Mouse (Mus musculus): ENCODE measurements around the gene Epb41l2.

Epb41l2 gene

DNA sequence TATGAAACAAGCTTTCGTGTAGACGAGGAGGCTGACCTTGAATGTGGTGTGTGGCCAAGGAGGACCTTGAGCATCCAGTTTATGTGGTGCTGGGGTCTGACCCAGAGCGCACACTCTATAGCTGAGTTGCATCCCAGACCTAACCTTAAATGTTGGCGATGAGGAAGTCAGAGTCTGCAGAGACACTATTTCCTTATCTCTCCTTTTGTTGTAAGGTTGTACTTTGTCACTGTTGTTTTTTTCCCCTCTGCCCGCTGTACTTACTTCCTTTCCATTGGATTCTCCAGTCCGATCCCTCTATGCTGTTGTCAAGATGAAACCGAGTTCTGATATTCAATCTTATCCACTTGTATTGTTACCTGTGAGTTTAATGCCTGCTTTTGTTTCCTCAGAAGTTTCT, 5.6 kb downstream of the Epb41l2 start:
- DNase-seq (ENCODE audit: inconsistent age in 2 of 2, low spot score in 1 of 2), result no peak

DNA sequence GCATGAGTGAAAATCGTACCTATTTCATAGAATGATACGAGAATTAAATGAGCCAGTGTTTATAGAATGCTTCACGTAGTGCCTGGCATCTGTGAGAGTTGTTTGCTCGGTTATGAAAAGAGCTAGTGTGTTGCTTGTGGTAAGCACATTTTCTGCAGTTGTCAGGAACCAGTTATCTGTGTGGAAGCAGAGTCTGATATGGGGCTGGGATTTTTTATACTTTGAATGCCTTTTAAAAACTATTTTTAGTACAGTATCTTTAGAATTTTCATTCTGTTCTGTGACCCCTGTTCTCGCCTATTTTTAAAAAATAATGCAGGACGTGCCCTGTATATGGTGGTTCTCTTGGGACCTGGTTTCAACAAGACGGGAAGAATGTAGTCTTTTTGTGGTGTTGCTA, 6.1 kb downstream of the Epb41l2 start:
- no peak for DNase-seq (ENCODE audit: inconsistent age in 2 of 2, low spot score in 1 of 2)

DNA sequence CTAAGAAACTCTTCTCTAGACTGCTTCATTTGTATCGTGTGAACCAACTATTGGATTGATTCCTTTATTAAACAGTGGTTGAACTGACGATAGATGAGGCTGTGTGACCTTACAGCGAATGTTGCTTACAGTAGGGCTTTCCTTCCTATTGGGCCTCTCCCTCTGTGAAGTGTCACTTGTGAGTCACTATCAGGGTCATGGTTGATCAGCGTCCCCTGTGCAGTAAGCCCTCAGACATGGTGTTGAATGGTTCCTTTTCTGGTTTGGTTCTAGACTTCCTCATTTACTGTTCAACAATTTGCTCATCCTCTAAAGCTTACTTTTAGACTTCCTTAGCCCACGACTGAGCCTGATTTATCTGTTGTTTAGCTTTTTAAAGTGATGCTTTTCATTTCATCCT, 7.1 kb downstream of the Epb41l2 start:
- peak in 1 of 2 experiments; percentile 70 for DNase-seq (ENCODE audit: inconsistent age in 2 of 2, low spot score in 1 of 2)

DNA sequence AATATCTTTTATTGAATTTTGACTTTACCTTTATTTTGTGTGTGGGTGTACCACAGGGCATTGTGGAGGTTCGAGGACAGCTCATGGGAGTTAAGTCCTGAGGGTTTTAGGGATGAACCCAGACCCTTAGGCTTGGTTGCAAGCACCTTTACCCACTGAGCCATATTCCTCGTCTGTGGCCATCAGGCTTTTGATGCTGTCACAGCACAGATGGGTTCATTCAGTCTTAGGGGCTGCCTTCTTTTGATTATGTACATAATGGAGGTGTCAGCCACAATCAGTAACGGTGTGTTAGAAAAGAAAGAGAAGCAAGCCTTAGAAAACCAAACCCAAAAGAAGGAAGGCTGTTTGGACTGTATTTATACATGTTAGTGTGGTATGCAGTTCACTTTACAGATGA, 9.3 kb downstream of the Epb41l2 start:
- DNase-seq (ENCODE audit: inconsistent age in 2 of 2, low spot score in 1 of 2), result no peak

DNA sequence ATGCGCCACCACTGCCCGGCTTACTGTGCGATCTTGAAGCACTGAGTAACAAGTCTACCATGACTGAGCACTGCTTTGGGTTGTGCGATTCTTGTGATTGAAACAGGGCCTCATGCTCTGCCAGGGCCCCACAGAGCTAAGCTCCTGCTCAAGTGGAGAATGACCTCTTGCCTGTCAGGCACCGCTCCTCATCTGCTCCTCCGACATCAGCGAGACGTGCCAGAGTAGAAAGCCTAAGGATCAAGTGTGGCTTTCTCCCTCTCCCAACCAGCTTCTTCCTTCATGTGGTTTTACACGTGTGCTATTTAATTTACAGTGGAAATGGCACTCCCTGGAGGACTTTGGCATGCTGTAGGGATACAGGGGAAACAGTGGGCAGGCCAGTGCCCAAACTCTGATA, 10.1 kb downstream of the Epb41l2 start:
- DNase-seq (ENCODE audit: inconsistent age in 2 of 2, low spot score in 1 of 2), result no peak

DNA sequence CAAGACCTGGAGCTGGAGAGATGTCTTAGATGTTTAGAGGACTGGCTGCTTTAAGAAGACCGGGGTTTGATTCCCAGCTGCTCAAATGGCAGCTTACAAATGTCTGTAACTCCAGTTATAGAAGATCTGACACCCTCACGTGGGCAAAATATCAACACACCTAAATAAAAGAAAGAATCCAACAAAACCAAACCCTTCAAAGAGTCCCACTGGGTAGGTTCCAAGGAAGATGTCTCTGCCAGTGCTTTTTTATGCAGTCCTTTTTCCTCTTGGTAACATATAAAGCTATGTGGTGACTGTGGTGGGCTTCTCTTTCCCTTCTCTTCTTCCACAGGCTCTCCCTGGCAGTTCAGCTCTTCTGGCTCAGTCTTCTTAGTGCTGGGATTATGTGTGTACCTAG, 11.7 kb downstream of the Epb41l2 start:
- no peak for DNase-seq (ENCODE audit: inconsistent age in 2 of 2, low spot score in 1 of 2)

DNA sequence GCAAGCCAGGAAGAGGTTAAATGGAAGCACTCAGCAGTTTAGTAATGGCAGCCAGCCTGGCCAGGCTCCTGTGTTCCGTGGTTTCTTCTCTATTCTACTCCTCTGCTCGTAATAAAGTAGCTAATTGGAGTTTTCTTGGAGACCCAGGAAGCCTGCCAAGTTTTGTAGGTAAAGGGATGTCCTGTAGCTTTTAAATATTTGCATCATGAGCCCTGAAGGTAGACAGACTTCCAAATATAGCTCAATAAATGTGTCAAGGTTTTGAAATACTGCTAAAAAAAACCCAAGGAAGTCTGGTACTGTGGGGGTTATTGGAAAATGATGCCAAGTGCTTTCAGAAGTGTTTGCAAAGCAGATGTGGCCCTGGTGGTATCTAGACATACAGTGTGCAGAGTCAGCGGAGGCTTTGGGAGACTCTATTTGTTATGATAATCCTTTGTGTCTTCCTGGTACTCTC, 12.3 kb downstream of the Epb41l2 start:
- DNase-seq (ENCODE audit: inconsistent age in 2 of 2, low spot score in 1 of 2), result peak in 1 of 2 experiments; percentile 52

DNA sequence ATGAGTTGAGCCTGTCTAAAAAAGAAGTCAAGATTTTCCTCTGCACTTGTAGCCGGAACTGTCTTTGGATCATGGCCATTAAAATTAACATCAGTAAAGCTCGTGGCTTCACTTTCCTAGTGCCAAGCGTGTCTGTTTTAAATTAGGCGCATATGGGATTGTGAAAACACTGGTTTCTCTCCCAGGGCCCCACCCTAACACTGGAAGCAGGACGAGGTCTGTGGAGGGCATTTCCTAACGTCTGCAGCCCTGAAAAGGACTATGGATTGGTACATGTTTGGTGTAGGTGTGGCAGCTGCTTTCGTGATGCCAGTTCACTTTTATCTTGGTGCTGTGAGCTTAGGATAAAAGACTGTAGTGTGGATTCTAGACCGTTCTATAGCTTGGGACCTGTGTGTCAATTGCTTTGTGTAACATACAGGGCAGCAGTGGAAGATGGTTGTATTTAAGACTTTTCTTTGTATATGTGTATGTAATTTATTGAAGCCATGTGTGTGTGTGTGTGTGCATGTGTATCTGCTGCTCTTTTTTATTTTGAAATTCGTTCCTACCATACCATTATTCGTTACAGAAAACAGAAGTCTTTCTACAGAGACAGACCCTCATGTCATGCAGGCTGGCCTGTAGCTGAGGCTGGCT, 13.0 kb downstream of the Epb41l2 start:
- no peak for DNase-seq (ENCODE audit: inconsistent age in 2 of 2, low spot score in 1 of 2)

DNA sequence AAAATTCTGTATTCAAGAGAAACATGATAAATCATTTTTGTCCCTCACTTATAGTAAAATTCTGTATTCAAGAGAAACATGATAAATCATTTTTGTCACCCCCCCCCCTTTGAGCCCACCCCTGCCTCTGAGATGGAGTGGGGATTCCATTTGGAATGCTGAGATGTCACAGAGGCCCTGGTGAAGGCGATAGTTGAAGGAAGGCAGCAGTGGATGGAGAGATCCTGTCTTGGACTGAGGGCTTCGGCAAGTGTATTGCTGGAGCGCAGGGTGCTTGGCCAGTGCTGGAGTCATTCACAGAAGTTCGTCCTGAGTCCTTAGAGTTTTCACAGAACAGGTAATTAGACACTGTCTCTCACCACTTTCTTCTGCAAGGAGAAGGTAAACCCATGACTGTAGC, 15.4 kb downstream of the Epb41l2 start:
- no peak for DNase-seq (ENCODE audit: inconsistent age in 2 of 2, low spot score in 1 of 2)

DNA sequence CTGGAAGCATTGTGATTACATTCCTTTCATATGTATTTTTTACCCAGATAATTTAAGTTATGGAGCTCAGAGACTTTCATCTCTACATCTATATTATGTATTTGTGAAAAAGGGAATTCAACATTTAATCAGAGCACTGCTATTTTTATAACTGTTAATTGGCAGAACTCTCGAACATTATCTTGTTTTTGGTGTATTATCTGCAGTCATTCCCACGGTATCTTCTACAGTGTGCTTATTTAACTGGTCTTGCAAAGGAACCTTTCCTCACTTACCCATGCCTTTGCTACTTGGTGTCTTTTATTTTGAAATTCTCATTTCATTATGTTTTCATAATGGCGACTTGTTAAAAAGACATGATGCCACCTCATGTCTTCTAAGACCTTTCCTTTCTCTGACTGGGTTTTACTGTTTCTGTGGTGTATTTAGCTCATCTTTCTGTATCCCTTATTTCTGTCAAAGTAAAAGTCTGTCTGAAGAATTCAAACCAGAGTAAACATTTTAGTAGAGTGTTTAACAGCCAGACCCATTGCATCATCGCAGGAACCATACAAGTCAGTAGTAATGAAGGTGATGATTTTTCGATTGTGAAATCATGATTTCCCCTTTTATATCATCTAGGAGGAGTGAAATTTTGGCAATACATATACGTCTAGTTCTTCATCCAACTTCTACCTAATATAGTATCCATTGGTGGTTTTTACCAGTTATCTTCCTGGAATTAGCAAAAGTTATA, 21.3 kb downstream of the Epb41l2 start:
- DNase-seq (ENCODE audit: inconsistent age in 2 of 2, low spot score in 1 of 2), result no peak

DNA sequence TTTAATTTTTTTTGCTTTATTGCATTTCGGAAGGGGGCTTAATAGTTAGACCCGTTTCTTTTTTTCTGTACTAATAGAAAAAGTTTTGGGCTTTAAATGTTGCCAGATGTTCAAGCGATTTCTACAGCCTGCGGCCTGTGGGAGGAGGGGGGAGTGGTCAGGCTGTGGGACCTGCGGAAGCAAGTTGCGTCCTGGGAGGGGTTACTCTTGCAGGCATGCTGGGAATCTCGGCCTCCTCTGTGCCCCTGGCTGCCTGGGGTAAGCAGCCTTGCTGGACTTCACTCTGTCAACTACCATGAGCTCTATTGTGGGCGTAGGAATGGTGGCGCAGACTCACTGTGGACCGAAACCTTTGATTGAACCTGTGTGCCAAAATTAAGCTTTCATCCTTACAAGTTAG, 22.4 kb downstream of the Epb41l2 start:
- no peak for DNase-seq (ENCODE audit: inconsistent age in 2 of 2, low spot score in 1 of 2)

DNA sequence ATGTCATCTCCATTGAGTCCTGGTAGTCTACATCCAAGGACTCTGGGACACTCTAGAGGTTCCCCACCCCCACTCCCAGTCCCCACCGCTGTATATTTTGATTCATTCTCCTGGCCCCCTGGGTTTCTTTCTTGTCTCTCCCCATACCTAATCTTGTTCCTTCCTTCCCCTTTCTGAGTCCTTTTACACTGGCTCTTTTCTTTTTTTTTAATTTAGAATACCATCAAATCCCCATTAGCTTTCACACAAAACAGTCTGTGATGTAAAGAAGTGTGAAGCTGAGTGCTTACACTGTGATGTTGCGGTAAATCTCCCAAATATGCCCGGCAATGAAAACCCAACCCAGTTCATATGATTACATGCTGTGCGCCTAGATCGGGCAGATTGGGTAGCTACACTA, 23.6 kb downstream of the Epb41l2 start:
- DNase-seq (ENCODE audit: inconsistent age in 2 of 2, low spot score in 1 of 2), result no peak

DNA sequence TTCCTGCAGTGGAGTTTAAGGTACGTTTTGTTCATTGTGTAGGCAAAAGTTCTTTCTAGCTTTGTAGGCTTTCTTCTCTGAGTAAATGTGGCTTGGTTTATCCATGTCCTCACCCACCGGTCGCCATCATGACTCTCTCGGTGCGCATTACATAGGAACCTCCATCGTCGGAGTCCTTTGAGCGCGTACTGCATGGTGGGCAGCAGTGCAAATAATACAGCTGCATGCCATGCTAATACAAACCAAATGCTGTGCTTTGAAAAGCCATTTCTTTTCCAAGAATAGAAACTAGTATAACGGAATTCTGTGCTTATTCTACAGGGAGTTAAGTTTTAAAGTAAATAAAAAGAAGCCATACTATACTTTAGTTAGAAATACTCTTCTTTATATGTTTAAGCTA, 24.8 kb downstream of the Epb41l2 start:
- DNase-seq (ENCODE audit: inconsistent age in 2 of 2, low spot score in 1 of 2), result no peak

DNA sequence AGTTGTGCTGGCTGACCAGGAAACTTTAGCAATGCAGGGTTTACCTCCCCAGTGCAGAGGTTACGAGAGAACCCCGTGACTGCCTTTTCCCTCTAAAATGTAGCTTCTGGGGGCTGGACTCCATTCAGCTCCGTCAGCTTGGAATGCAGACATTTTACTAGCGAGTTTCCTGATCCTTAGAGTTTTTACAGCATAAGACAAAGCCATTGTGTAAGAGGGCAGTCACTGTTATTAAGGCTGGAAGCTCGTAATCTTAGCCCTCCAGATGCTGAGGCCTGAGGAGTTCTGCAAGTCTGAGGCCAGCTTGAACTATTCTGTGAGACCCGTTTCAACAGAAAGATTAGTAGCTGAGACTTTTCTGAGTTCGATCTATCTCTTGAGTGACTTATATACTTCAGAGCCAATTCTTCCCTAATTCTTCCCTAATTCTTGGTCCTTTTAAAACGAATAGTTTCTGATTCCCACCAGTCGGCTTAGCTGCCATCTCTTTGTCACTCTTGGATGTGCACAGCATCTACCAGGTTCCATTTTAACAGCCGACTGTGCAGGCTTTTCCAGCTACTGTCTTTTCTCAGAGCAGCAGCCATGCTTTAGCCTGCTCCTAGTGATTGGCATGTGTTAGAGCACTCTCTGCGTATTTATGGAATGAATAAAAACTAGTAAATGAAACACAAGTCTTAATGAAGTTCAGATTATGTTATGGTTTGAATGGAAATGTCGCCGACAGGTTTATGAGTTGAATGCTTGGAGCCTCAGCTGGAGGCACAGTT, 26.4 kb downstream of the Epb41l2 start:
- DNase-seq (ENCODE audit: inconsistent age in 2 of 2, low spot score in 1 of 2), result no peak

DNA sequence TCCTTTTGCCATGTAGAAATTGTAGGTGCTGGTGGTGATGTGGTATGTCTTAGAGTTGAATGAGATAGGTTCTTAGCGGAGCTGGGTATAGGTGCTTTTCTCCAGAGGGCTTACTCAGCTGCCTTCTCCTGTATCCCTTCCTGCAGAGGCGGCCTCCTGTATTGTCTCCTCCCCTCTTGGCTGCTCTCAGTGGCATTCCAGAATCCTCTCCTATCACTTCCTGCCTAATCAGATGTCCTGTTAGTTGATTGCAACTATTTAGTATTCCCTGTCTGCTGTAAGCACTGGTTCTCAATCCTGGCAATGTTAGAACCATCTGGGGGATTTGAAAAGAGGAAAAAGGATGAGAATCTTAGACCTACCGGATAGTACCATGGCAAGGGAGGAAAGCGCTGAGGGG, 27.3 kb downstream of the Epb41l2 start:
- peak in 1 of 2 experiments; percentile 27 for DNase-seq (ENCODE audit: inconsistent age in 2 of 2, low spot score in 1 of 2)

DNA sequence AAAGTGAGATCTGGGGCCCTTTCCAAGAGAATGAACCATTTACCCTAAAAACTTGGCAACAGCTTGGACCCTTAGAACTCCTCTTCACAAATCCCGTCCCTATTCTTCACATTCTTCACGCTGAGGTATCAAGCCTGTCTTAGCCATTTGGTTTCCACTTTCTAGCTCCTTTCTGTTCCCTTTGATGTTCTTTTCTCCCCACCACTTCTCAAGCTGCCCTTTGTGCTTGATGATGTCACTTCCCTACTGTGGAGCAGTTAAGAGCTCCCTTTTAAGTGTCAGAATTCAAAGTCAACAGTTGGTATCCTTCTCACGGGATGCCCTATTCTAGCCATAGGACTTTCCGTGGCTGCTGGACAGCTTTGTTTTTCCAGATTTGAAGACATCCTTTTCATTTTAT, 27.7 kb downstream of the Epb41l2 start:
- peak in 1 of 2 experiments; percentile 18 for DNase-seq (ENCODE audit: inconsistent age in 2 of 2, low spot score in 1 of 2)

DNA sequence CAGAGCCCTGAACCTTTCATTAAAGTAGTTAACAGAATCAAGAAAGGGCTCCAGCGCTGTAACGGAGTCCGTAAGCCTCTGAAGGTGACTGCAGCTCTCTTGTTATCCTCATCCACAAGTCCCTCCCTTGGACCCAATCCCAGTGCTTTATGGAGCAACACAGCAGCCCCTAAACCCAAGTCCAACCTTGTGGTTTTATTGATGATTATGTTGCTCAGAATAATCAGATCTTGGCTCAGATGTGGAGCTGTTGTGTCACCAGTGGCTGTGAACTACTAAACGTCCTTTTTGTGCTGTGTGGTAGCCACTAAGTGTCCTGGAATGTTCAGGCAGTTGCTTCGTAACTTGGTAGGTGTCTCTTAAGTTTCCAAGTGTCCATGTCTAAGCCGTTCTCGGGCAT, 33.2 kb downstream of the Epb41l2 start:
- DNase-seq (ENCODE audit: inconsistent age in 2 of 2, low spot score in 1 of 2), result no peak

DNA sequence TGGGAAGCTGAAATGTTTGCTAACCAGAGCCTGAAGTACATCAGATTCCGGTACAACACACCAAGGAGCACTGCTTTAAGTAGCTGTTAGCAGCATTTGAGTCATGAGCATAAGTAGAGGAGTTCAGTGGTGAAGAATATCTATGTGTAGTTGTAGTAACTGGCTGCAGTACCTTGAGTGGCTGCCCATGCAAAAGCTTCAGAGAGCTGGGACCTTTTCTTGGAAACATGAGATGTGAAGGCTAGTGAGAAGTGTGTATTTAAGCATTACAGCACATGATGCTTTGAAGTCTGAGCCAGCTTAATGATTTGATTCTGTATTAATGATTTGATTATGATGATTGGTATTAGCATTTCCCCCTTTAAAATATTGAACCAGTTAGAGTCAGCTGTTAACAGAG, 34.1 kb downstream of the Epb41l2 start:
- no peak for DNase-seq (ENCODE audit: inconsistent age in 2 of 2, low spot score in 1 of 2)

DNA sequence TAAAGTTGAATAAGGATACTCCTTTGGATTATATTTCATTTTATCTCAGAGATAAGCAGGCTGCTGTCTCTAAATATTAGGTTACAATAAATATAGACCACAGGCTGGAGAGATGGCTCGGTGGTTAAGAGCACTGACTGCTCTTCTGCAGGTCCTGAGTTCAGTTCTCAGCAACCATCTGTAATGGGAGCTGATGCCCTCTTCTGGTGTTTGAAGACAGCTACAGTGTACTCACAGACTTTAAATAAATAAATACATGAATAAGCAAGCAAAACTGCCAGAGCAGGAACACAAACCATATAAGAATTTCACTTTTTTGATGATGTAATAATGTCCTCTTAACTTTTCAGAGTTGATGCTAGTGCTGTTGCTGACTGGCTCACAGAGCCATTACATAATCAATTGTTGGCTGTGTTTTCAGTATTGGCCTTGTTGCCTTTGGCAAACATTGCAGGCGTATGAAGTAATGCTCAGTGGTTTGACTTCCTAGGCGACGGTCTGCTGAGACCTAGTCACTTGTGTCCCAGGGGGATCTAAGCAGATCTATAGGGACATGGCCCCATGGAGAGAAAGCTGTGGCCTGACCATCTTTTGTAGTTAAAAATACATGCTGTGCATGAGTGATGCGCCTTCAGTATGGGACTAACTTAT, 35.8 kb downstream of the Epb41l2 start:
- peak; percentile 22 to 89 for DNase-seq (ENCODE audit: inconsistent age in 2 of 2, low spot score in 1 of 2)

DNA sequence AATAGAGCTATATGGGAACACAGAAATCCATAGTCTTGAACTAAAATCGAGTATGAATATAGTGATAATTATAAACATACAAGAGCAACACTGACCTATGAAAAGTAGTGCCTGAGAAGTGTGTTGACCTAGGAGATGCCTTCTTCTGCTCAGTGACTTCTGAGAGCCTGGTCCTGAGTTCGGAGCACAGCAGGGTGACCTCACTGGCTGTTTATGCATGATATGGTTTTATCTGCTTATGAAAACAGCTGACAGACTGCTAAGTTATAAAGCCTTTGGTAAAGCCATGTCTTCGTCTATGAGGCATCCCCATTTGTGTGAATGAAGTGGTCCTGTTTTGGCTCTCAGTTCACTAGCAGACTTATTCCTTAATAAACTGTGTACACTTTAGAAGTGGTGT, 37.3 kb downstream of the Epb41l2 start:
- no peak for DNase-seq (ENCODE audit: inconsistent age in 2 of 2, low spot score in 1 of 2)

Data from adrenal gland, adult (tissue).